Mouse (Mus musculus) fibroblast of lung, adult 2 months (primary cell): Measurements from ENCODE around the gene Avl9.

ENCODE experiments used
- DNase-seq: peaks from one replicate; pipeline ENCODE4 v3.0.0-alpha.2; 2011; ENCODE audit warnings: low read depth

Gene Avl9

GRCm38 (mm10) chr6:56794834-56795233 is 80.1 kb downstream of the Avl9 start:
- no peak for DNase-seq

GRCm38 (mm10) chr6:56796232-56796631 is 81.5 kb downstream of the Avl9 start:
- DNase-seq = no peak

- DNase-seq = peak; percentile 23
These were observed 82.0 kb downstream of the Avl9 start for GRCm38 (mm10) chr6:56796668-56797141.

- peak; percentile 71 for DNase-seq
These were observed 82.8 kb downstream of the Avl9 start, which contains the start of gene Kbtbd2 for GRCm38 (mm10) chr6:56797311-56798151. Kbtbd2 (minus strand) TSS chr6:56797813.

- no peak for DNase-seq
These were observed 83.4 kb downstream of the Avl9 start for GRCm38 (mm10) chr6:56798152-56798465.

- DNase-seq = no peak
These were observed 90.3 kb downstream of the Avl9 start for GRCm38 (mm10) chr6:56805026-56805425.

- no peak for DNase-seq
These were observed 91.5 kb downstream of the Avl9 start for GRCm38 (mm10) chr6:56806195-56806594.

- peak; percentile 33 for DNase-seq
These were observed 94.0 kb downstream of the Avl9 start for GRCm38 (mm10) chr6:56808656-56809055.
